ENCODE assay signal across 14 mouse cellular contexts in genomic region chr19:42164188-42164587, GRCm38 (mm10). TPM values are rescaled to one million over a fixed set of nuclear protein-coding genes. Genes with fewer than 3 reads are reported as not detected.
"Had no signal": no experiment of that assay in that cellular context is flagged by ENCODE, and none has a peak within 500 bp of the region (broad histone marks: within the 10 kb centered on the region; RNA-seq: fewer than 3 reads in every experiment).

No protein-coding gene starts in this region.

- H3K4me2 ChIP-seq: limb, embryonic 12.5 days had no signal

- DNase-seq: kidney, adult 18-20 months; liver; lung, adult 18-20 months; lung, postnatal 4 days; midbrain, embryonic 14.5 days; right cerebral cortex, adult 18-20 months; thymus, adult 2 months; thymus, postnatal 25 days had no signal

- H3K9me3 ChIP-seq: limb, embryonic 12.5 days; midbrain, embryonic 10.5 days had no signal

- H3K9ac ChIP-seq: limb, embryonic 12.5 days; liver, embryonic 14.5 days had no signal

- H3K4me1 ChIP-seq: limb, embryonic 12.5 days; midbrain, embryonic 10.5 days had no signal

- H3K27ac ChIP-seq: layer of hippocampus, adult 2 months; limb, embryonic 12.5 days; liver, embryonic 14.5 days; midbrain, embryonic 10.5 days; stomach, postnatal 0 days had no signal

- H3K36me3 ChIP-seq: limb, embryonic 12.5 days; midbrain, embryonic 10.5 days had no signal

- ATAC-seq: lung, postnatal 0 days had no signal

- H3K4me3 ChIP-seq: layer of hippocampus, adult 2 months; limb, embryonic 12.5 days; midbrain, embryonic 10.5 days had no signal

RNA-seq across cellular contexts. Expression of gene Sfrp5, which starts 37.9 kb away (rescaled TPM):
- polyA plus RNA-seq: lung, postnatal 0 days had no signal
